Comparison of ENCODE assay signal across 7 mouse cellular contexts in the genomic region with DNA sequence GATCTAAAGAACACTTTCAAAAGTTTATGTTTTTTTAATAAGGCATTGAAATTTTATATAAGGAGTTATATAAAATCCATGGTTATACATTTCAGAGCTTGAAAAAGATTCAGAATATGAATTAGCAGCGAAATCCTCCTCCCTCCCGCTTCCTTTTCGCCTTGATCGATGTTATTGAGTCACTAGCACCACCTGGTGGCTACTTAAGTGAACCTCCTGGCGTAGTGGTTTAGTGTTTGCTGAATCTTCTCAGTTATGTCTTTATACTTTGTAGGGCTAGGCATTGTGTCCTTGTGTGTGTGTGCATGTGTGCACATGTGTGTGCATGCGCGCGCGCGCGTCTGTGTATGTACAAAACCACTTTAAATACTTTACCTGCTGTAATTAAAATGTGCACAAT. TPM values are rescaled to one million over a fixed set of nuclear protein-coding genes. Genes with fewer than 3 reads are reported as not detected.
DNase-seq lines count a peak whose midpoint lies in the region; ATAC-seq and TF ChIP-seq lines count a peak whose summit lies in the region.

No protein-coding gene starts in this region.

- H3K9me3 ChIP-seq in MEL (replicated peaks; ENCODE audit: insufficient read depth, low read length) = no peaks in the 10 kb centered on the region
- no peaks in the 10 kb centered on the region for H3K9me3 ChIP-seq in embryonic facial prominence, embryonic 12.5 days

- H3K79me2 ChIP-seq in MEL (ENCODE audit: control insufficient read depth, insufficient read depth, low read length, poor library complexity) = no peaks in the 10 kb centered on the region

- H3K4me1 ChIP-seq in MEL (ENCODE audit: control insufficient read depth in 1 of 2, insufficient read depth in 2 of 2, low read length in 2 of 2) = no peaks in the 10 kb centered on the region
- H3K4me1 ChIP-seq in embryonic facial prominence, embryonic 12.5 days = no peaks in the 10 kb centered on the region

- ATAC-seq in embryonic facial prominence, embryonic 12.5 days (ENCODE audit: insufficient number of reproducible peaks, insufficient read depth, low FRiP score, low TSS enrichment) = 0 out of 2 replicates have a peak, but pooled peaks have one; percentile 28

- peak; percentile 85 for TF ChIP-seq RAD21 in MEL (IDR thresholded peaks at IDR 0.05; ENCODE audit: low read depth, low read length)

- no peak overlapping the region for H3K9ac ChIP-seq in MEL (ENCODE audit: control insufficient read depth, low read depth, low read length, poor library complexity, severe bottlenecking)
- no peak overlapping the region for H3K9ac ChIP-seq in embryonic facial prominence, embryonic 12.5 days

- no peak overlapping the region for H3K4me3 ChIP-seq in MEL (ENCODE audit: control insufficient read depth in 1 of 2, insufficient read depth in 1 of 2, low read depth in 2 of 2, low read length in 2 of 2)
- H3K4me3 ChIP-seq in embryonic facial prominence, embryonic 12.5 days = no peak overlapping the region

- H3K27ac ChIP-seq in MEL (ENCODE audit: control insufficient read depth, low read depth, low read length) = no peak overlapping the region
- H3K27ac ChIP-seq in embryonic facial prominence, embryonic 12.5 days = no peak overlapping the region

- H3K4me2 ChIP-seq in embryonic facial prominence, embryonic 12.5 days (replicated peaks) = no peak overlapping the region

- TF ChIP-seq POLR2A in MEL (IDR thresholded peaks at IDR 0.05; ENCODE audit: control insufficient read depth in 1 of 2, insufficient read depth in 1 of 2, low read depth in 1 of 2, low read length in 2 of 2, poor library complexity in 1 of 2) = no peak

- H3K27me3 ChIP-seq in MEL (ENCODE audit: control insufficient read depth in 1 of 2, insufficient read depth in 2 of 2, low read length in 2 of 2) = no peaks in the 10 kb centered on the region
- no peaks in the 10 kb centered on the region for H3K27me3 ChIP-seq in embryonic facial prominence, embryonic 12.5 days

- WGBS in embryonic facial prominence, embryonic 12.5 days = 6% methylated on average over 11 of the region's 11 CpGs
- 8% methylated on average over 11 of the region's 11 CpGs for WGBS in large intestine, adult 2 months

- H3K36me3 ChIP-seq in MEL (ENCODE audit: control insufficient read depth in 1 of 2, insufficient read depth in 2 of 2, low read length in 2 of 2) = no peaks in the 10 kb centered on the region
- no peaks in the 10 kb centered on the region for H3K36me3 ChIP-seq in embryonic facial prominence, embryonic 12.5 days

- TF ChIP-seq EP300 in MEL (IDR thresholded peaks at IDR 0.05; ENCODE audit: low read depth in 1 of 2, low read length in 2 of 2) = no peak

- DNase-seq in MEL (ENCODE audit: low read depth, low spot score) = peak; percentile 73
- peak; percentile 45 for DNase-seq in adrenal gland, postnatal 25 days
- peak; percentile 62 for DNase-seq in heart, postnatal 4 days
- DNase-seq in large intestine, adult 2 months (ENCODE audit: low read depth, low spot score) = peak; percentile 16
- DNase-seq in lung, postnatal 10 days = peak; percentile 56
- DNase-seq in retina, postnatal 7 days (ENCODE audit: low read depth, low spot score) = peak; percentile 54

- peak; percentile 63 to 85 (median 65) for TF ChIP-seq CTCF in MEL (IDR thresholded peaks at IDR 0.05 in 2 of 3, conservative IDR thresholded peaks at IDR 0.05 in 1 of 3; ENCODE audit: control insufficient read depth in 1 of 3, insufficient read depth in 1 of 3, low read depth in 2 of 3, low read length in 3 of 3, poor library complexity in 1 of 3, severe bottlenecking in 1 of 3)

TF ChIP-seq in MEL, 35 proteins besides CTCF, POLR2A, EP300 and RAD21:
- TF ChIP-seq ZC3H11A (IDR thresholded peaks at IDR 0.05; ENCODE audit: low read depth, low read length) (peak; percentile 80), SMC3 (IDR thresholded peaks at IDR 0.05; ENCODE audit: low read depth, low read length) (peak; percentile 90), USF2 (IDR thresholded peaks at IDR 0.05; ENCODE audit: borderline replicate concordance in 1 of 2, insufficient read depth in 1 of 2, low read depth in 1 of 2, low read length in 2 of 2) (no peak), ZMIZ1 (IDR thresholded peaks at IDR 0.05; ENCODE audit: low read depth, low read length) (no peak)

RNA-seq across cellular contexts. Expression of gene Olfr878, which starts 14.9 kb away (rescaled TPM):
- total RNA-seq in MEL (2012; rRNA removed) = not detected in 2 replicates
- not detected for polyA plus RNA-seq in MEL (2012; ENCODE audit: insufficient read depth in 1 of 2, insufficient read length in 2 of 2, low read depth in 1 of 2, low replicate concordance in 2 of 2, missing spikeins in 1 of 2)
- not detected in 2 replicates for total RNA-seq in adrenal gland, postnatal 25 days (2021)
- polyA plus RNA-seq in embryonic facial prominence, embryonic 12.5 days (2016; fragmentation: Nextera tagmentation; extraction: Ambion mirVana) = not detected in 2 replicates
- not detected for total RNA-seq in heart, postnatal 4 days (2021)
- not detected in 2 replicates for polyA plus RNA-seq in large intestine, adult 2 months (2012; rRNA removed)

RNA-seq across cellular contexts. Expression of gene Olfr145, which starts 36.0 kb away (rescaled TPM):
- not detected in 2 replicates for total RNA-seq in MEL (2012; rRNA removed)
- not detected for polyA plus RNA-seq in MEL (2012; ENCODE audit: insufficient read depth in 1 of 2, insufficient read length in 2 of 2, low read depth in 1 of 2, low replicate concordance in 2 of 2, missing spikeins in 1 of 2)
- total RNA-seq in adrenal gland, postnatal 25 days (2021) = not detected in 2 replicates
- polyA plus RNA-seq in embryonic facial prominence, embryonic 12.5 days (2016; fragmentation: Nextera tagmentation; extraction: Ambion mirVana) = not detected in 2 replicates
- total RNA-seq in heart, postnatal 4 days (2021) = not detected
- polyA plus RNA-seq in large intestine, adult 2 months (2012; rRNA removed) = not detected in 2 replicates

RNA-seq across cellular contexts. Expression of gene Olfr881, which starts 59.1 kb away (rescaled TPM):
- total RNA-seq in MEL (2012; rRNA removed) = not detected in 2 replicates
- polyA plus RNA-seq in MEL (2012; ENCODE audit: insufficient read depth in 1 of 2, insufficient read length in 2 of 2, low read depth in 1 of 2, low replicate concordance in 2 of 2, missing spikeins in 1 of 2) = not detected
- total RNA-seq in adrenal gland, postnatal 25 days (2021) = not detected in 2 replicates
- not detected in 2 replicates for polyA plus RNA-seq in embryonic facial prominence, embryonic 12.5 days (2016; fragmentation: Nextera tagmentation; extraction: Ambion mirVana)
- not detected for total RNA-seq in heart, postnatal 4 days (2021)
- polyA plus RNA-seq in large intestine, adult 2 months (2012; rRNA removed) = not detected in 2 replicates

Comparison
In these comparisons a context has a peak if more than half of its experiments do, and no peak if none do; other contexts are left out.
1. DNase-seq: peak in every context shown above with its lines; median percentile 73 in MEL; 62 in heart, postnatal 4 days; 56 in lung, postnatal 10 days; 54 in retina, postnatal 7 days; 45 in adrenal gland, postnatal 25 days; 16 in large intestine, adult 2 months.